Mouse (Mus musculus) gonadal fat pad, adult 2 months (tissue): Measurements from ENCODE around the gene Cd68. TPM values are rescaled to one million over a fixed set of nuclear protein-coding genes. Genes with fewer than 3 reads are reported as not detected.

Experiments used
- DNase-seq: peaks from one replicate; pipeline ENCODE4 v3.0.0-alpha.2; 2012; ENCODE audit warnings: low read depth
- polyA plus RNA-seq: library from polyadenylated mRNA; depleted of rRNA; stranded (reverse); fragments of >200 nt; gene quantifications from 2 replicates; pipeline ENCODE4 v1.2.3, GENCODE M21; 2012

Cd68 gene
- polyA plus RNA-seq, 1 experiment = 31.8 TPM

GRCm38 (mm10) chr11:69666665-69667005, 682 bp upstream of the Cd68 start:
- no peak for DNase-seq

GRCm38 (mm10) chr11:69665457-69665960, 444 bp downstream of the Cd68 start:
- no peak for DNase-seq

- no peak for DNase-seq
Measured at GRCm38 (mm10) chr11:69664841-69665240, 1.1 kb downstream of the Cd68 start.

DNA sequence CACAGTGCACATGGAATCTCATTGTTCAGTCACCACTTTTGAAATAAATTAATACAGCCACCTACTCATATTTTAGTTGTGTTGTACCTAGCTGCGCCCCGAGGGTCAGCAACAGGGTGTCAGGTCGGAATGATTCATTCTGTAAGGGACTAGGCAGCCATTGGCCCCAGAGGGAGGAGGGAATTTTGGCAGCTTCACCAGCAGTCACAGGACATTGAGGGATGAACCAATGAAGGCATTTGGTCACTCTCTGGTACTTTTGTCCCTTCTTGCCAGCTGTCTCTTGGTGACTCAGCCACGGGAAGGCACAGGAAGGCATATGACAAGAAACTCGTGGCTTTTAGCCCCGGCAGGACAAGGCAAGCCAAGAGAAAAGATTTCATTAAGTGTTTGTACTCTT, 2.2 kb downstream of the Cd68 start:
- DNase-seq = no peak

- no peak for DNase-seq
Measured at GRCm38 (mm10) chr11:69662967-69663671, 2.8 kb downstream of the Cd68 start.

DNA sequence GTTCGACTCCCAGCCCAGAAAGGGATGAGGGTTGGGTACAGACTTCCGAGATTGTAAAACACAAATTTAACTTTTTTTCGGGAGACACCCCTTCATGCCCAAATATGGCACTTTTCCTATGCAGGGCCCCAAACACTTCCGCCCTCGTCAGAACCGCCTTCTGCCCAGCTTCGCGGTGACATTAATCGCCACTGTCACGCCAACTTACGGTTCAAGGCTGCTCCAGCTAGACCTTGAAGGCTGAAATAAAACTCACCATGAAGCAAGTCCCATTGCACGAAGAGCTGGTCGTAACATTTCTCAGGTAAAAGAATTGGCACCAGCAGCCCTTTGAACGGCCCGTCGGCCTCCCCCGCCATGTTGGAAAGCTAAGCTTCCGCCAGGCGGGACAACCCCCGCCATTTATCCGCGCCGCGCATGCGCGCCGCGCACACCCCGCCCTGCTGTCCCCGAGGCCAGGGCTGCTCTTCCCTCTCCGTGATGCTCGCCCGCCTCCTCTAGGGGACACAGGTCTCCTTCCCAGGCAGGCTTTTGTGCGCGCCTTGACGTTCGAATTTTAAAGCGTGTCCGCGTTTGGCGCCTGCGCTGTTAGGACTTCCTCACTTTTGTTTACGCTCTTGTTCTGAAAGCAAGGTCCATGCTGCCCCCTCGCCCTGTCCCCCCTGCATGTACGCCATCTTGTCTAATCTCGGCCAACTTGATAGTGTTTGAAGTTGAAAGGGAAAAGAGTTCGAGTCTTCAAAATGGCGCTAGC, 3.6 kb downstream of the Cd68 start, which contains the start of gene Mpdu1:
Gene Mpdu1 (minus strand): TSS at position 430 of the 754 bp plus-strand sequence.
- no peak for DNase-seq

GRCm38 (mm10) chr11:69661221-69661881, 4.6 kb downstream of the Cd68 start:
- DNase-seq = no peak

GRCm38 (mm10) chr11:69657462-69657881, 8.5 kb downstream of the Cd68 start:
- no peak for DNase-seq

DNA sequence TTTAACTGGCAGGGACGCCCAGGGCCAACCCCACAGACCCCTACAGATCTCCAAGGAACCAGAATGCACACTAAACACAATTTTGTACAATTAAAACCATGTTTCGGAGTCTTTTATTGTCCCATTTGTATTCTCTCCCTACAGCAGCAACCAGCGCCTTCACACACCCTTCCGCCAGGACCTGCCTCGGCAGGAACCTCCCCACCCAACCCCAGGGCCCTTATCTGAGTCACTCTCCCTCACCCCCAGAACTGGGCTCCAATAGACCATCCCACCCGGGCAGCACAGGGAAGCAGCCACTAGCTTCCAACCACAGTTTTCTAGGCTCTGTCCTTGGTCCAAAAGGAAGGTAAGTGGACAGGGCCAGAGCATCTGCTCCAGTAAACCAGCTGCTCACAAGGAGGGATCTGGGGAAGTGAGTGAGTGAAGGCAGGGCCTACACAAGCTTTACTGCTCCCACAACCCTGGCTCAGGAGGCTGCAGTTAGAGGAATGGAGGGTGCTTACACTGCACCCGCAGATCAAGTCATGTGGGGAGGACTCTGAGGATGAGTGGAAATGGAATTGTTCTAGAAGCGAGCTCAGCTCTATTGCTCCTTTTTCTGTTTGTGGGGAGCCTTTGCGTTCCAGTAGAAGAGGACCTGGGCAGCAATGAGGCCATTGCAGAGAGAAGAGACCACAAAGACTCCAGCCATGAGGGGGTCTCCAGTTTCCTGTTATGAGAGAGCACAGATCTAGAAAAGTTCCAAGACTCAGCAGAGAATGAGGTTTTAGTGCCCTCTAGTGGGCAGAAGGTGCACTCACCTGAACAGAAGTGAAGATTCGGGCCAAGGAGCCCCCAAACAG, 9.1 kb downstream of the Cd68 start:
- no peak for DNase-seq

DNA sequence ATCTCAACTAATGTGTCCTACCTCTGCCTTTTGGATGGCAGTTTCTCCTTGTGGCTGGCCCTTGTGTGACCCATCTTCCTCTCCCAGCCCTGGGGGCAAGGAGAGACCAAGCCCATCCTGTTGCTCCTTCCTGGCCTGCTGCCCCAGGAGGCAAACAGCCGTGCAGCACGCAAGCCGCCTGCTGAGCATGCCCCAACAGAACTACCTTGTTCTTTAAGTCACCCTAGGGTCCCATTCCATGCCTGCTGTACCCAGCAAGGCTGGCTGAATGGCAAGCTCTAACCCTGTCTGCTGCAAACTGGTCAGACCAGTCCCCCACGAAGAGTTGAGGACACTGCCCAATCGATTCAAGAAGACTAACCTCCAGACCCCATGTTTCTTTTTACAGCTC, 9.9 kb downstream of the Cd68 start:
- no peak for DNase-seq

- no peak for DNase-seq
Measured at GRCm38 (mm10) chr11:69655264-69656064, 10.5 kb downstream of the Cd68 start, which contains the start of gene Sox15. Sox15 (plus strand) TSS chr11:69655314.

- no peak for DNase-seq
Measured at GRCm38 (mm10) chr11:69654760-69655159, 11.2 kb downstream of the Cd68 start.

DNA sequence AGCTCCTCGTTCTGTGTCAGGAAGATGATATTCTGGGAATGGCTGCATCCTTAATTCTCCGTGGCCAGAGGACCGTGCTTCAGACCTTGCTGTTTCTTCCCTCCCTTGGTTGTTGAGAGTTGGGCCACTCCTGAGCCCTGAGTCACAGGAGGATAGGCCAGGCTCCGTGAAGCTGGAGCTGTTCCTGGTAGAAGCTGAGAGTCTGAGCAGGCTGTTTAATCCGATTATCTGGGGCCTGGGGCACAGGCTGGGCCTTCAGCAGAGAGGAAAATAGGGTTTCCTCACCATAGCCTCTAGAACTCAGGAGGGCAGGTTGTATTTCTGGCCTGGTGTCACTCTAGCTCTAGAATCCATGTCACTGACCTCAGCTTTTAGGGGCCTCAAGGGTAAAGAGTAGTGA, 12.6 kb downstream of the Cd68 start:
- DNase-seq = no peak

DNA sequence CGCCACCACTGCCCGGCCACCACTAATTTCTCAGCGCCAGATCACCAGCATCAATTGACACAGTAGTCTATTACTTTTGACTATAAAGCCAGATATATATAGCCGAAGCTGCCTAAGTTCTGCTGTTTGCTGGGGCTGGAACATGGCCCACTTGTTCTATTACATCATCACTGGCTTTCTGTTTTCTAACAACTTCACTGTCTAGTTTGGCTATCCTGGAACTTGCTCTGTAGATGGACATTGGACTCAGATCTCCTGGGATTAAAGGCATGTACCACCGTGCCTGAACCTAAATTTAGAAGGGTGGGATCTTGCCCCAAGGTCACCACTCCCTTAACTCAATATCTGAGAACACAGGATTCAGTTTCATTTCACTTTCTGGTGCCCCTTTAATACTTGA, 20.1 kb downstream of the Cd68 start:
- no peak for DNase-seq

- DNase-seq = no peak
Measured at GRCm38 (mm10) chr11:69635471-69635870, 30.5 kb downstream of the Cd68 start.

DNA sequence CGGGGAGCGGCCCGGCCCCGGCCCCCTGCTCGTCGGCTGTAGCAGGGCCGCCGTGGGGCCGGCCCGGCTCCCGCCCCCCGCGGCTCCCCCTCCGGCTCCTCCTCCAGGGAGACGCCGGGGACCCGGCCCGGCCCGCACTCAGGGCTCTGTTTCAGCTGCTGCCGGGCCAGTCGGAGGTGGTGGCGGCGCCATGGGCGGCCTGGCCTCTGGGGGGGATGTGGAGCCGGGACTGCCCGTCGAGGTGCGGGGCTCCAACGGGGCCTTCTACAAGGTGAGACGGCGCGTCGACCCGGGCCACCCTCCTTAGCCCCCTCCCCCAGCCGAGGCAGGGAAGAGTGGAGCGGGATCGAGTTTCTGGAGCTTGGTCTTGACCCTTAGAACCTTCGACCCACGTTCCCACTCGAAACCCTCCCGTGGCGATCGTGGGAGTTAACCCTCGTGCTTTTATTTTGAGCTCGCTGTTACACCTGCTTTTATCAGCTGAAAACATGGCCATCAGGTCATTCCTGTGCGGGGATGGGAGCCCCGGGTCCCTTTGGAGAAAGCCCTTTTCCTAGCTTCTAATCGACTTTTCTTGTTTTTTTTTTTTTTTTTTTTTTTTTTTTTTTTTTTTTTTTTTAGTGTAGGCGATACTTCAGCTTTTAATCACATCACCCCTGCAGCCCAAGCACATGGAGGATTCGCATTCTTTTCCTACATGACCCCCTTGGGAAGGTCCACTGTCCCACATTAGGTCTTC, 32.7 kb downstream of the Cd68 start:
- DNase-seq = no peak

DNA sequence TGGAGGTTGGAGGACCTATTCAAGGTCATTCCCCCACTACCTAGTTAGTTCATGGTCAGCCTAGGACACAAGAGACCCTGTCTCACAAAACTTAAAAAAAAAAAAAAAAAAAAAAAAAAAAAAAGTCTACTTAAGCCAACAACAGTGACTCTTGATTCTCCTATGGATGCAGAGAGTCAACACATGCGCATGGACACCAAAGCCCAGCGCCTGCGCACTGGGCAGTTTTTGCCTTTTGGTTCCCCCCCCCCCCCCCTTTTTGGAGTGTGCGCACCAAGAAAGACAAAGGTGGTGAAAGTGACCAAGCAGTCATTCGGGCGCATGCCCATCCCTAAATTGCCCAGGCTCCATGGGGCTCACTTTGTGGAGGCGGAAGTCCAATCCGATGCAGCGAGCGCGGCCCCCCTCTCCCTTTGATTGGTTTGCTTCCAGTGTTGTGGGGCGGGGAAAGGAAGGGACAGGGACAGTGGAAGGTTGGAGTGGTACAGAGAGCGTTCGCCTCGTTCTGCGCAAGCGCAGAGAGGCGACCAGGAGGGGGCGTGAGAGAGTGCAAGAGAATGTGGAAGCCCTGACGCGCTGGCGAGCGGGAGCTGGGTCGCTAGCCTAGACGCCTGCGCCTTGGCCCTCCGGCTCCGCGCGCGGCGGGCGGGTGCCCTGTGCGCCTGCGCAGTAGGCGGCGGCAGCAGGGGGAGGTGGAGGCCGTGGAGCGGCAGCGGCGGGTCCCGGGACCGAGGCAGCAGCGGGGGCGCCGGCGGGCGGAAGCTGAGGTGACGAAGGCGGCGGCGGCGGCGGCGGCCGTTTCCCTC, 33.5 kb downstream of the Cd68 start, which contains the start of gene Fxr2:
Gene Fxr2 (plus strand): TSS at position 707 of the 806 bp plus-strand sequence.
- peak; percentile 97 for DNase-seq

- no peak for DNase-seq
Measured at GRCm38 (mm10) chr11:69629802-69630201, 36.2 kb downstream of the Cd68 start.

- no peak for DNase-seq
Measured at GRCm38 (mm10) chr11:69628286-69628685, 37.7 kb downstream of the Cd68 start.
